Mouse (Mus musculus) intestine, embryonic 15.5 days (tissue): ENCODE results near the gene Kcnd3. TPM values are rescaled to one million over a fixed set of nuclear protein-coding genes. Genes with fewer than 3 reads are reported as not detected.

ENCODE experiments used
- ATAC-seq: fragments of 200-750 bp; cut with Nextera tagmentation; 2 replicates; pipeline ENCODE4 v1.8.0; 2017; ENCODE audit warnings: moderate TSS enrichment, moderate library complexity
- H3K27ac ChIP-seq: fragments of 300-500 bp; sonication (generic); 2 replicates; pipeline ENCODE4 v1.5.1; 2015; ENCODE audit warnings: mild to moderate bottlenecking, inconsistent platforms
- H3K27me3 ChIP-seq: fragments of 300-500 bp; sonication (generic); replicated peaks from 2 replicates; pipeline ENCODE4 v1.6.1; 2015; ENCODE audit warnings: inconsistent platforms
- H3K36me3 ChIP-seq: fragments of 300-500 bp; sonication (generic); 2 replicates; pipeline ENCODE4 v1.6.1; 2015; ENCODE audit warnings: inconsistent platforms
- H3K4me1 ChIP-seq: fragments of 300-500 bp; sonication (generic); replicated peaks from 2 replicates; pipeline ENCODE4 v1.6.1; 2015; ENCODE audit warnings: inconsistent platforms
- H3K4me2 ChIP-seq: fragments of 300-500 bp; sonication (generic); replicated peaks from 2 replicates; pipeline ENCODE4 v1.6.1; 2015; ENCODE audit warnings: mild to moderate bottlenecking, inconsistent platforms
- H3K4me3 ChIP-seq: fragments of 300-500 bp; sonication (generic); replicated peaks from 2 replicates; pipeline ENCODE4 v1.5.1; 2015; ENCODE audit warnings: inconsistent platforms
- H3K9ac ChIP-seq: fragments of 300-500 bp; sonication (generic); 2 replicates; pipeline ENCODE4 v1.6.1; 2015; ENCODE audit warnings: inconsistent platforms
- H3K9me3 ChIP-seq: fragments of 300-500 bp; sonication (generic); 2 replicates; pipeline ENCODE4 v1.6.1; 2016; ENCODE audit warnings: inconsistent platforms
- WGBS: fragments of 180-500 bp; shearing (Covaris S2); methylation state at CpG from one replicate; pipeline ENCODE4 v1.1.7; 2015; 5-methylcytosine and 5-hydroxymethylcytosine counted together
- polyA plus RNA-seq: library from polyadenylated mRNA; unstranded; fragments of >200 nt; fragmentation: Nextera tagmentation; extraction: Ambion mirVana; gene quantifications from 2 replicates; pipeline ENCODE4 v1.2.1, GENCODE M21; 2015

Gene Kcnd3
- polyA plus RNA-seq, 1 experiment from 2014 or later: 4.3 TPM

DNA sequence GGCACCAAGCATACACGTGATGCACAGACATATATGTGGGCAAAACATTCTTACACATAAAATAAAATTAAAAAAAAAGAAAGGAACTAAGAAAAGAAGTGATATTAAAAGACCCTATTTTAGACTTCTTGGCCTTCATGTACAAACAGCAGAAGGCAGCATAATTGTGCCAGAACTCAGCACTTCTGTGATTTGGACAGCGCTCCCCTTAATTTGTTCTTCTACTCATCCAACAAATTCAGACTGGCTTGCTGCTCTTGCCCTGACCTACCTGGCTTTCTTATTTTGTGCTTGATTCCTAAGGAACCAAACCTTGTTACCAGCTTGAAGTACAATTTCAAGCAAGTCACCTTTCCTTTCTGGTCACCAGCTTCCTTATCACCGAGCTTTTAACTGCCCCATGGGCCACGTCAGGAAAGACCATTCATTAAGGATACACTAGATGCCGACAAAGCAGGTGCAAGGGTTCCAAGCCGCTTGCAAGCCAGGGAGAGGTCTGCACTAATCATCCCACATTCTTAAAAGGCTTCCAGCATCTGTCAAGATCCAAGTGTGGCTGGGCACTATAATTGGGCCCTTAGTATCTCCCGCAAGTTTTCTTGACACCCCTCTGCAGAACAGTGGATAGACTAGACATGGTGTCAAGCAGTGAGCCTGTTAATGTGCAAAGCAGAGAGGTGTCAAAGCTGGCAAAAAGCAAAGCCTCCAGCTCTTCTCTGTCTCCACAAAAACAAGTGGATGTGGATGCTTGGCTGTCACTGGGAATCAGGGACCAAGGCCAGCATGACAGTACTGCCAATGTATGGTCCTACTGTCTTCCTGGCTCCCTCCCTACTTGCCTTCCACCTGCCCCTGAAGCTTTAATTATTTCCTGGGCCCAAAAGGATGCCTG lies 159.6 kb downstream of the Kcnd3 start:
- Histone ChIP-seq H3K4me2 (no peak overlapping the region), H3K36me3 (no peaks in the 10 kb centered on the region), H3K9me3 (no peaks in the 10 kb centered on the region), H3K27me3 (no peaks in the 10 kb centered on the region), H3K27ac (no peak overlapping the region), H3K4me1 (no peaks in the 10 kb centered on the region), H3K9ac (no peak overlapping the region), H3K4me3 (no peak overlapping the region)
- WGBS: 85% methylated on average over 7 of the region's 7 CpGs
- no peak for ATAC-seq

DNA sequence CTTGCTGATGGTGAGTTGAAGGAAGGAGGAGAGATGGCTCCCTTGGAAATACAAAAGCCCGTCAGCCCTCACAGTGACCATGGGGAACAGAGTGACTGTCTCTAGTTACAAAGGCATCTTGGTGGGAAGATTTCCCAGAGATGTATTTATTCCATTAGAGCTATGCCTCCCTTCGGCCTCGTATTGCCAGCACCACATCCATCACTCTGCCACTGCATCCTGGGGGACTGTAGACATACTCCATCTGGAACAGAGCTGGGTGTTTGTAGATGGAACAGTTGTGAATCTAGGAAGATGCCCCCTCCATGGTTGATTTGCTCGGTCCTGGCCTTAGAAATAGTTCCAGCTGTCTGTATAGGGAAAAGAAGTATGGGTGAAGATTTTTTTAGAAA lies 160.3 kb downstream of the Kcnd3 start:
- WGBS: 50% methylated on average over 4 of the region's 4 CpGs
- H3K4me2 ChIP-seq: no peak overlapping the region
- no peaks in the 10 kb centered on the region for H3K27me3 ChIP-seq
- ATAC-seq: no peak
- no peaks in the 10 kb centered on the region for H3K9me3 ChIP-seq
- H3K9ac ChIP-seq: no peak overlapping the region
- H3K36me3 ChIP-seq: no peaks in the 10 kb centered on the region
- no peaks in the 10 kb centered on the region for H3K4me1 ChIP-seq
- H3K27ac ChIP-seq: no peak overlapping the region
- H3K4me3 ChIP-seq: no peak overlapping the region

DNA sequence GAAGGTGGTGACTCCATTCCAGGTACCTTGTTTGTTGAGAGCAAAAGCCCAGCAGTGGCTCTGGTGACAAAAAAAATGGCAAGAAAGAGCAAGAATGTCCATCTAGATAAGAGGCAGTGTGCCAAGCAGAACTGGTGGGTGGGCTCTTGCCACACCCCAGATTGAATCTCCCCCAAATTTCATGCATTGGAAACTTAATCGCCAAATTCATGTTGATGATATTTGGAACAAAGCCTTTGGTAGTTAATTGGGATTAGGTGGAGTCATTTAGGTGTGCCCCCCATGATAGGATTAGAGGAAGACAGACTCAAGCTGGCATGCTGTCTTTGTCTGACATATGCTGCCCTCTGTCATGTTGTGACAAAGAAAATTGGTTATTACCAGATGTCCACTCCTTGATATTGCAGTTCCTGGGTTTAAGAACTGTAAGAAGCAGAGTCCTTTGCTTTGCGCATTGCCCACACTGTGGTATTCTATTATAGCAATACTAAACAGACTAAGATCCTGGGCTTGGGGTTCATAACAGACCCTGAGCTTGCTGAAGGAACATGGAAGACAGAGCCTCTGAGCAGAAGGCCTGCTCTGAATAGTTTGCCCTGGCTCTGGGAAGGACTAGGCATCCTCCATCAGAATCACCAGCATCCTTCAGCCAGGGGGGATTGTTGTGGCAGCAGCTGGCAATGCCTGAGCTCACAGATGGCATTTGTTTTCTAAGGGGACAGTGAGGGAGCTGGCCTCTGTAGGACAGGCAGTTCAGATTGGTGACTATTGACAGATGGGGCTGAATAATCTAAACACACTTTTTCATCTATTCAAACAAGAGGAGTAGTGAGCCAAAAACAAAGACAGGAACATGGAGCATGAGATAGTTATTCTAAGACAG lies 165.0 kb downstream of the Kcnd3 start:
- Histone ChIP-seq H3K27ac (no peak overlapping the region), H3K4me3 (no peak overlapping the region), H3K4me2 (no peak overlapping the region), H3K27me3 (no peaks in the 10 kb centered on the region), H3K9me3 (no peaks in the 10 kb centered on the region), H3K36me3 (no peaks in the 10 kb centered on the region), H3K4me1 (no peaks in the 10 kb centered on the region), H3K9ac (no peak overlapping the region)
- ATAC-seq: no peak
- 90% methylated on average over 2 of the region's 2 CpGs for WGBS

DNA sequence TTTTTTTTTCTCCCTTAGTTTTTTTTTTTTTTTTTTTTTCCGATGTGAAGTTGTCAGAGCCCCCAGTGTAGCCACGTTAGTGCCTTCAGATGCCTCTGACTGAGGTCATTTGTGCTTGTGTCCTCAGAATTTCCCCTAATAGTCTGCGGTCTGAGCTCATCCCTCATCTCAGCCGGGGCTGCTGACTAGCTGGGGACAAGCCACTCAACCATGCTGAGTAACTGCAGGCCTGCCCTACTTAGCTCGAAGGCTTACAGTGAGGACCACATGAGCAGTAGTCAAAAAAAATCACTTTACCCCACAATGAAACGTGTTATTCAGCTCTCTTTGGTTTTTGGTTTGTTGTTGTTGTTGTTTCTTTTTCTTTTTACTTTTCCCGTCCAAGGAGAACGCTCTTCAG lies 169.0 kb downstream of the Kcnd3 start:
- Histone ChIP-seq H3K4me2 (no peak overlapping the region), H3K9ac (no peak overlapping the region), H3K9me3 (no peaks in the 10 kb centered on the region), H3K4me1 (no peaks in the 10 kb centered on the region), H3K36me3 (no peaks in the 10 kb centered on the region), H3K27ac (no peak overlapping the region), H3K27me3 (no peaks in the 10 kb centered on the region), H3K4me3 (no peak overlapping the region)
- WGBS: 61% methylated on average over 8 of the region's 8 CpGs
- no peak for ATAC-seq

DNA sequence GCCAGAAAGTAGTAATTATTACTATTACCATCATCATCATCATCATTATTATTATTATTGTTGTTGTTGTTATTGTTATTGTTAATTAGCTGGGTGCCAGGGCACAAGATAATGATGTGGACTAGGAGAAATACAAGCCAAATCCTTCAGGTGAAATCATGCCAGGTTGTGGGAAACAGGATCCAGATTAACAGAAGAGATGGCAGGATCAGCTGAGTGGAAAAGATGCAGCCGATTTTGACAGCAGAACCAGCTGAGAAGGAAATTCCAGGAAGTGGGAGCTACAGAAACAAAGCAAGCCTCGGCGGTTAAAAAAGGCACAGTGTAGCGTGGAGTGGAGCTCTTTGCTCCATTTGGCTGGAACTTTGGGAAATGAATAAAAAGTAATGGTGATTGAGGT lies 171.0 kb downstream of the Kcnd3 start:
- Histone ChIP-seq H3K4me3 (no peak overlapping the region), H3K4me1 (no peaks in the 10 kb centered on the region), H3K9ac (no peak overlapping the region), H3K9me3 (no peaks in the 10 kb centered on the region), H3K4me2 (no peak overlapping the region), H3K27ac (no peak overlapping the region), H3K27me3 (no peaks in the 10 kb centered on the region), H3K36me3 (no peaks in the 10 kb centered on the region)
- ATAC-seq: no peak
- 58% methylated on average over 4 of the region's 4 CpGs for WGBS

DNA sequence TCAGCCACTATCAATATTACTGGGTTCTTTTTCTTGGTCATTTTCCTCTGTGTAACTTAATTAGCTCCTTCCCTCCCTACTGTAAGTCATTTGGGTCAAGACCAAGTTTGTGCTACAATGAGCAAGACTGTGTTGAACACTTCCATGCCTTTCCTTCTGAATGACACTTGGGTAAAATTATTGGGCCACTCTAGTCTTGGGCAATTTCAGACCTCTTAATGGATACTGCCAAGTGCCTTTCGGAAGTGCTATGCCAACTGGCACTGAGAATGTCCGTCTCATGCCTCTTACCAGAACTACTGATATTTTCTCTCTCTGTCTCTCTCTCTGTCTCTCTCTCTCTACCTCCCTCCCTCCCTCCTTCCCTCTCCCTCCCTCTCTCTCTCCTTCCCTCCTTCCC lies 173.8 kb downstream of the Kcnd3 start:
- Histone ChIP-seq H3K27ac (no peak overlapping the region), H3K9me3 (no peaks in the 10 kb centered on the region), H3K27me3 (no peaks in the 10 kb centered on the region), H3K36me3 (no peaks in the 10 kb centered on the region), H3K4me1 (no peaks in the 10 kb centered on the region), H3K4me2 (no peak overlapping the region), H3K9ac (no peak overlapping the region), H3K4me3 (no peak overlapping the region)
- 91% methylated on average over 2 of the region's 2 CpGs for WGBS
- ATAC-seq: no peak

DNA sequence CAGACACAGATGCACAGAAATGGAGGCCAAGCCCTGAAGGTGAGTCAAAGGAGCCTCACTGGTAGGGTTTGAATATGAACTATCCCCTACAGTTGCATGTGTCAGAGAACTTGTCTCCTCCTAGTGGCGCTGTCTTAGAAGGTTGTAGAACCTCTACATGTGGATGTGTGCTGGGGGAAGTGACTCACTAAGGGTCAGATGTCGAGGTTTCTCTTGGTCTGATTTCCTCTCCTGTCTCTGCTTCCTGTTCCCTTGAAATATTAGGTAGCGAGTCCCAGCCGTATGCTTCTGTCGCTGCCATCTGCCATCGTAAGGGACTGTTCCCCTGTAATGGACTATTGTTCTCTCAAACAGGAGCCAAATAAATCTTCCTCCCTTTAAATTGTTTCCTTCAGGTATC lies 175.1 kb downstream of the Kcnd3 start:
- ATAC-seq: no peak
- no peaks in the 10 kb centered on the region for H3K27me3 ChIP-seq
- H3K9me3 ChIP-seq: no peaks in the 10 kb centered on the region
- no peak overlapping the region for H3K4me3 ChIP-seq
- H3K27ac ChIP-seq: no peak overlapping the region
- H3K36me3 ChIP-seq: no peaks in the 10 kb centered on the region
- no peak overlapping the region for H3K9ac ChIP-seq
- 67% methylated on average over 6 of the region's 6 CpGs for WGBS
- no peak overlapping the region for H3K4me2 ChIP-seq
- no peaks in the 10 kb centered on the region for H3K4me1 ChIP-seq

DNA sequence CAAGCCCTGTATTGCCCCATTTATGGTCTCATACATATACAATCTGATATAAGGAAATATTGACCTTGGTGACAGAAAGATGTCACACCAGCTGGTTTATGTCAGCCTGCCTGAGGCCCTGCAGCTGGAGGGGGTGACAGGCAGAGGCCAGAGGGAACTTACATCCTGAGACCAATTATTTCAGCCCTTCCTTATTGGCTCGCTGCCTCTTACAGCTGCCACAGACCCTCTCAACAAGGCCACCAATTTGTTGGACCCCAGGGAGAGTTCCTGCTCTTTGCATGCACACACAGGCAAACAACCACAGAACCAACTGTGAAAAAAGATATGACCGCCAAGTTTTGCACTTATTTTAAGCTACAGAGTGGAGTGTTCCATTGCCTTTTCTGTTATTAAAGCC lies 180.2 kb downstream of the Kcnd3 start:
- H3K27ac ChIP-seq: no peak overlapping the region
- H3K4me3 ChIP-seq: no peak overlapping the region
- WGBS: 63% methylated on average over 2 of the region's 2 CpGs
- ATAC-seq: no peak
- no peaks in the 10 kb centered on the region for H3K36me3 ChIP-seq
- no peak overlapping the region for H3K4me2 ChIP-seq
- no peaks in the 10 kb centered on the region for H3K4me1 ChIP-seq
- H3K9ac ChIP-seq: no peak overlapping the region
- H3K9me3 ChIP-seq: no peaks in the 10 kb centered on the region
- no peaks in the 10 kb centered on the region for H3K27me3 ChIP-seq

DNA sequence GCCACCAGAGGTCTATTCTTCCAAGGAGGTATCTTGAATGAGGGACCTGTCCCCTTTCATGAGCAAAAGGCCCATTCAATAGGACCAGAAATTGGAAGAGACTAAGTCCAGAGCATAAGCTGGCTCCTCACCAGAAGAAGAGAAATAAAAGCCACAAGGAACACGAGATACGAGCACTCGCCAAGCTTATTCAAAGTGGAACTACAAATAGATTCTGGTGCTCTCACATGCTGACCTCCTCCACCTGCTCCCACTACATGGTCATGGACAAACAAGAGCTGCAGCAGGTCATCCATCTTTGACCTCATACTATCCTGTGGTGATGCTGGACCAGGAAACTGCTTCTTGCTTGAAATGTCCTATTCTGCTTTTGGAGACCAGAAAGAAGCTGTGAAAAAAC lies 180.9 kb downstream of the Kcnd3 start:
- no peaks in the 10 kb centered on the region for H3K36me3 ChIP-seq
- no peaks in the 10 kb centered on the region for H3K4me1 ChIP-seq
- ATAC-seq: no peak
- 90% methylated on average over 3 of the region's 3 CpGs for WGBS
- no peaks in the 10 kb centered on the region for H3K9me3 ChIP-seq
- no peak overlapping the region for H3K27ac ChIP-seq
- H3K4me3 ChIP-seq: no peak overlapping the region
- H3K9ac ChIP-seq: no peak overlapping the region
- no peaks in the 10 kb centered on the region for H3K27me3 ChIP-seq
- H3K4me2 ChIP-seq: no peak overlapping the region

DNA sequence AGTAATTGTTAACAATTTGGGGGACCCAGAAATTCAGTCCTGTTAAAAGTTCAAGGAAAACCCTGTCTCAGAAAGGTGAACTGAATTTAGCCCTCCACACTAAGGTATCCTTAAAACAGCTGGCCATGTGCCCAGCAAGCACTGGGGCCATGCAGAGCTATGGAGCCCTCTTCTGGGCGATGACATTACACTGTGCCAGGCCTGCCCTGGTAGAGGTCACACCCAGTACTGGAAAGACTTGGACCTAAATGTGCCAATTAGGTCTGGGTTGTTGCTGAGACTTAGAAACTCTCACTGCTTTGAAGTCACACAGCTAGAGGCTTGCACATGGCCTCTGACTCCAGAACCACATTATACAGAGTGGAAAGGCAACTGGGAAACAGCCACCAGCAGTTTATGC lies 190.1 kb downstream of the Kcnd3 start:
- no peaks in the 10 kb centered on the region for H3K27me3 ChIP-seq
- H3K4me2 ChIP-seq: no peak overlapping the region
- WGBS: 54% methylated on average over 1 of the region's 1 CpGs
- no peak overlapping the region for H3K9ac ChIP-seq
- H3K4me1 ChIP-seq: no peaks in the 10 kb centered on the region
- no peaks in the 10 kb centered on the region for H3K9me3 ChIP-seq
- H3K4me3 ChIP-seq: no peak overlapping the region
- H3K36me3 ChIP-seq: no peaks in the 10 kb centered on the region
- no peak for ATAC-seq
- H3K27ac ChIP-seq: no peak overlapping the region

DNA sequence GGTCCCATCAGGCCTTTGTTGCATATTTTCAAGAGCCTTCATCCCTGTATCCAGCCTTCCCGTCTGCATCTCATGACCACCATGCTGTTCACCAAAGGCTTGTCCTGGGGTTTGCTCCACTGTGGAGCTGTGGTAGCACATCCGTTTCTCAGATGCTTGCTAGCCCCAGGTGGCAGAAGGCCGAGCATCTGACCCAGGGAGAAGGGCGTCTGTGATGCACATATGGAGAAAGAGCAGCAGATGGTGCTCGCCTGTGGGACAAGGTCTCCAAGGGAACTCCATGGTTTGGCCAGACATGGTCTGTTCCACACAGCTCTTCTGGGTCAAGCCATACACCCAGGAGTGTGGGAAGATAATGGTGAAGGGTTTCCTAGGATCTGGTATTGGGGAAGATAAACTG lies 191.4 kb downstream of the Kcnd3 start:
- no peaks in the 10 kb centered on the region for H3K36me3 ChIP-seq
- no peak for ATAC-seq

DNA sequence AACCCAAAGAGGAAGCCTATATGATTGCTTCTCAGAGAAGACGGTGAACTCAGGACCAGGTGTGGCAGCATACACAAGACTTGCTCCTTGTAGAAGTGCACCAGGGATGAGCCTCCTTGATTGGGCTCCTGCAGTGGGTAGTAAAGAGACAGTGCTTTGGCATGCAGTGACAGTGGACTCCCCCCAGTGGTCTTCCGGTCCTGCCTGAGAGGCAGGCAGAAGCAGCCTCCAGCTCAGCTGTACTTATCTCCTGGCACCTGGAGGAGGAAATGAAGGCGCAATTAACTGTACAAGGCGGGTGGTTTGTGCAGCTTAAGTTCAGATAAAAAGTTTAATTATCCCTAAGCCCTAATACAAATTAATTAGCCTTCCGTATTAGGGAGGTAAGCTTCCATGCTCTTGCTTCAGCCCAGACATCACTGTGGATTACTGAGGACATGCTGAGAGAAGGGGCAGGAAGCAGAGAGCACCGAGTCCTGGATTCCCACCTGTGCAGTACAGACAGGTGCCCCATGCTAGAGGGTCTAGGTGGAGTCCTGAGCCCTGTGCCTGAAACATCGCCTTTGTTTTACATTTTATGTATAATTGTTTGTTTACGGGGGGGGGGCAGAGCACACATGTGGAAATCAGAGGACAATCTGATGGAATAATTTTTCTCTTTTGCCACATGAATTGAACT lies 196.9 kb downstream of the Kcnd3 start:
- H3K36me3 ChIP-seq: no peaks in the 10 kb centered on the region
- H3K4me2 ChIP-seq: no peak overlapping the region
- no peak overlapping the region for H3K27ac ChIP-seq
- H3K27me3 ChIP-seq: no peaks in the 10 kb centered on the region
- H3K4me3 ChIP-seq: no peak overlapping the region
- WGBS: 71% methylated on average over 8 of the region's 8 CpGs
- ATAC-seq: no peak
- H3K9ac ChIP-seq: no peak overlapping the region
- no peaks in the 10 kb centered on the region for H3K9me3 ChIP-seq
- no peaks in the 10 kb centered on the region for H3K4me1 ChIP-seq

More for the DNA sequence above, 191.4 kb downstream of the Kcnd3 start:
- Histone ChIP-seq H3K4me3 (no peak overlapping the region), H3K27ac (no peak overlapping the region), H3K4me1 (no peaks in the 10 kb centered on the region), H3K9me3 (no peaks in the 10 kb centered on the region), H3K4me2 (no peak overlapping the region), H3K9ac (no peak overlapping the region), H3K27me3 (no peaks in the 10 kb centered on the region)
- 79% methylated on average over 5 of the region's 5 CpGs for WGBS
